Mouse (Mus musculus) liver, adult 2 months (tissue): ENCODE measurements around the gene Gm10577.

Source experiments
- CTCF ChIP-seq: fragments of 200-500 bp; IDR thresholded peaks from 2 replicates; pipeline ENCODE4 v1.5.1; 2011; ENCODE audit warnings: low read depth, low read length, control low read depth
- POLR2A ChIP-seq: fragments of 200-500 bp; IDR thresholded peaks from 2 replicates; pipeline ENCODE4 v1.6.1; 2011; ENCODE audit warnings: low read length, control low read depth; ENCODE audit not compliant: insufficient read depth; ENCODE audit errors: extremely low read depth

DNA sequence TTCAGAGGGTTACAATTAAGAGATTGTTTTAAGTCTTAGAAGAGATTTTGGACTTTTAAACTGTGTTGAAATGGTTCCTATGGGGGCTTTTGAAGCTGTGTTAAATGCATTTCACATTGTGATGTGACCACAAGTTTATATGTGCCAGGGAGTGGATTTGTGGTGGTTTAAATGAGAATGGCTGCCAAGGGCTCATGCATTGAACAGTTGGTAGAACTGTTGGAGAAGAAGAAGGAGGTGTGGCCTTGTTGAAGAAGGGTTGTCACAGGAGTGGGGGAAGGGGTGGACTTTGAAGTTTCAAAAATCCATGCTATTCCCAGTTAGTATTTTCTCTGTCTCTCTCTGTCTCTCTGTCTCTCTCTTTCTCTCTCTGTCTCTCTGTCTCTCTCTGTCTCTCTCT is 23.7 kb upstream of the Gm10577 start:
- TF ChIP-seq CTCF, result no peak
- TF ChIP-seq POLR2A, result no peak
